Mouse (Mus musculus) gastrocnemius, postnatal 14 days (tissue): ENCODE results near the gene Plcg2. TPM values are rescaled to one million over a fixed set of nuclear protein-coding genes. Genes with fewer than 3 reads are reported as not detected.

Experiments
- DNase-seq: peaks from one replicate; pipeline ENCODE4 v3.0.0; 2021; ENCODE audit warnings: mixed read lengths
- intact Hi-C: fragments of 180-260 bp; cut with DNase I; formaldehyde crosslinking; loops from one replicate; pipeline ENCODE4 v1.15.1; 2025; ENCODE audit warnings: low total_unique reads
- total RNA-seq, 2 experiments: library from RNA; stranded (reverse); gene quantifications; 2 replicates each; pipeline ENCODE4 v1.2.3; 2021

The Plcg2 gene
- total RNA-seq, 2 experiments from 2014 or later, result 0.84 to 1.2 TPM

DNA sequence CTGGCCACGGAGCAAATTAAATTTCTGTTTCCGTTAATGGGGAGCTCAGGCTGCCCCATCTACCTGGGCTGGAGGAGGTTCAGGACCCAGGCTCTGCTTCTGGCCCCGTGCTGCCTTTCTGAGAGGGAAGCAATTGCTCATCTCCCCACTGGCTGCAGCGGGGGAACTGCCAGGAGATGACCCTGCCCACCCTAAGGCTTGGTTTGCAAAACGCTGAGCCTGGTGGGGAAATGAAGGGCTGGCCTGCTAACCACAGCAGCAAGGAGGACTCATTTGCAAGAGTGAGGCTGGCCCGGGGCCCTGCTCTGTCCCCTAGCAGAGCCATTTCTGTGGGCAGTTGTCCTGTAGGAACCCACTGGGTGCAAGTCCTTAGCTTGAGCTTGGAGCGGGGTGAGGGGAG lies 39.7 kb downstream of the Plcg2 start:
- intact Hi-C loops, result no loop called here
- DNase-seq, result no peak

DNA sequence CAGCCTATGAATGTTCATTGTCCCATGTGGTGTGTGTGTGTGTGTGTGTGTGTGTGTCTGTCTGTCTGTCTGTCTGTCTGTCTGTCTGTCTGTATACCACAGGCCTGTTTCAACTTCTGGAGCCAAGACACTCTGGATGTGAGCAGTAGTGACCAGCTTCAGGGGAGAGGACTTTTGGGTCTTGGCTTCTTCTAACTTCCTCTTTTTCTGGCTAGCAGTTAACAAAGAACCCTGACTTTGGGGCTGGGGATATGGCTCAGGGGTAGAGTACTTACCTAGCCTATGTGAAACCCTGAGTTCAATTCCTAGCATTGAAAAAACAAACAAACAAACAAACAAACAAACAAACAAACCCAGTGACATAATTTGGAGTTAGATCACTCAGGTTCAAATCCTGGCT lies 44.9 kb downstream of the Plcg2 start:
- intact Hi-C loops, result no loop called here
- no peak for DNase-seq

DNA sequence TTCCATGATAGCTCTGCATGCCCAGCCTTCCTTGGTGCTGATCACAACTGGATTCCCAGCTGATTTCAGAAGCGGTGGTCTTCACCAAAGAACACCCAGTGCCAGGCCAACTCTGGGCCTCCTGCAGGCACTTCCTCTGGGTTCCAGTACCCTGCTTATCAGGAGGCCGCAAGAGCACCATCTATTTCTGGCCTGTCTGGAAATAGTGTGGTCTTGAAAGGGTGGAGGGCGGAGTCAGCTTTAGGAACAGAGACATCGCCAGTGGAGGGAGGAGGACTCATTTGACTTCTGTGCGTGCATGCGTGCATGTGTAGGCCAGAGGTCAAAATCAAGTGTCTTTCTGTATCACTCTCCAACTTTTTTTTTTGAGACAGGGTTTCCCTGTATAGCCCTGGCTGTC lies 45.7 kb downstream of the Plcg2 start:
- intact Hi-C loops, result no loop called here
- DNase-seq, result no peak

DNA sequence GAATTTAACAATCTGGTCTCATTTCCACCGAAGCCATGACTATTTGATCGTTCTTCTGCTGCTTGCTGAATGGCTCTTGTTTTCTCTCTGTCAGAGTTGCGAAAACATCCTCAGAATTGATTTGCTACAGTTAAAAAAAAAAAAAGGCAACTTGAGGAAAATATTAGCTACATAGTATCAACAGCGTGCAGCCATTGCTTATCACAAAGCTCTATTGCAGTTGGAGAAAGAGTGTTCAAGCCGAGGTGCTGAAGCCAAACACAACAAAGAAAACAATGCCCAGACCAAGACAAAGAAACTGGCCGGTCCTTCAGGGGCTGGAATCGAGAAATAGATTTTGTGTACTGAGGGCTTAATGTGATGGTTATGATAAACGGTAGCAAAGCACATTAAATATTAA lies 47.0 kb downstream of the Plcg2 start:
- intact Hi-C loops, result no loop called here
- no peak for DNase-seq

DNA sequence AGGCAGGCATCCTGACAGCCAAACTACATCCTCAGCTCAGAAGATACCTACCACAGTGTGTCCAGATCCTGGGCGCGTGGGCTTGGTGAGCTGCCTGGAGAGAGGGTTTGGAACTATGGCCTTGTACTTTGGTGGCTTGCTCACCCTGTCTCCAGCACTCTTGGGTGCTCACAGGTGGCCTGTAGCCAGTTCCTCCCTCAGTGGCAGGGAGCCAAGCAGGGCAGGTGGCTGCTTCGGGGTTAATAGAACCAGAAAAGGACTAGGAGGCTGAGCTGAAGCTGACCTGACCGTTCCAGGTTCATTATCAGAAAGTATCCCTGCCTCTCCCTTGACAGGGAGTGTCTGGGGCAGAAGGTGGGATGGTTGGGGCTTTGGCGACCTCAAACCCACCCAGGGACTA lies 48.3 kb downstream of the Plcg2 start:
- intact Hi-C loops, result no loop called here
- no peak for DNase-seq

DNA sequence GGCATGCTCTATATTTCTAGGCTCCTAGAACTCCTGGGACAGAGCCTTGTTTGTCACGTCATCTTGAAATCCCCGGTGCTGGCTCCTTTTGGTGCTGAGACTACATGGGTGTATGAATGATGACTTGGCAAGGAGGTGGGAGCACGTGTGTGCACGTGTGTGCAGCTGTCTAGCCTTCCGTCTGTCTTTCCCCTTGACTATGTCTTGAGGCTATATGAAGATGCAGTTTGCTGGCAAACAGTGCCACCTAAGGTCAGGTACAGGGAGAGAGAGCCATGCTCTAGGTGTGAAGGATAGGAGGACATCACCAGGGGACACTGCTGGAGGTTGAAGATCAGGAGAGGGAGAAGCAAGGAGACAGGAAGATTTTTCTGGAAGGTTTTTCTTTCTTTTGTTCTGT lies 49.9 kb downstream of the Plcg2 start:
- intact Hi-C loops, result no loop called here
- DNase-seq, result no peak

DNA sequence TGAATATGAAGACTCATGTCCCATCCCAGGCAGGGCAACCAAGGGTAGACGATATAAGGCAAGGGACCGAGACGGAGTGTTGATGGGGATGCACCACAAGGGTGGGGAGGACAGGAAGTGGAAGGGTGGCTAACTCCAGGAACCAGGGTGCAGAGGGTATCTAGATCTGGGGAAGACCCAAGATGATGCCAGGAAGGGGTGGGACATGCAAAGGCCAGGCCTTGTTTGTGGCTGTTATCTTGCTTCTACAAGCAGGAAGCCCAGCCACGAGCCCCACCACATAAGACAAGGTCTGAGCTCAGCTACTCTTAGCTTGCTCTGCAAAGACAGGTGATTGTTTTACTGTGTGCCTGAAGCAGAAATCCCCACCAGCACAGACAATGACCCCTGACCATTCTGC lies 50.4 kb downstream of the Plcg2 start:
- intact Hi-C loops, result no loop called here
- DNase-seq, result no peak

DNA sequence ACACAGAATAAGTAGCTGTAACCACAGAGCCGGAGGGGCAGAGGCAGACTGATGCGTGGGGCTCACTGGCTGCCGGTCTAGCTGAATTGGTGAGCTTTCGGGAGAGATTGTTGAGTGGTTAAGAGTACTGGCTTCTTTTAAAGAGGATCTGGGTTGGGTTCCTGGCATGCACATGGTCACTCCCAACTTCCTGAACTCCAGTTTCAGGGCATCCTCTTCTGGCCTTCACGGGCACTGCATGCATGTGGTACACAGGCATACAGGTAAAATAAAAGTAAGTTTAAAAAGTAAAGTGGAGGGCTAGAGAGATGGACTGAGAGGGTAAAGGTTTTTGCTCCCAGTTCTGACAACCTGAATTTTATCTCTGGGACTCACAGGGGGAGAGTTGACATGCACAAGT lies 52.4 kb downstream of the Plcg2 start:
- intact Hi-C loops, result no loop called here
- no peak for DNase-seq

DNA sequence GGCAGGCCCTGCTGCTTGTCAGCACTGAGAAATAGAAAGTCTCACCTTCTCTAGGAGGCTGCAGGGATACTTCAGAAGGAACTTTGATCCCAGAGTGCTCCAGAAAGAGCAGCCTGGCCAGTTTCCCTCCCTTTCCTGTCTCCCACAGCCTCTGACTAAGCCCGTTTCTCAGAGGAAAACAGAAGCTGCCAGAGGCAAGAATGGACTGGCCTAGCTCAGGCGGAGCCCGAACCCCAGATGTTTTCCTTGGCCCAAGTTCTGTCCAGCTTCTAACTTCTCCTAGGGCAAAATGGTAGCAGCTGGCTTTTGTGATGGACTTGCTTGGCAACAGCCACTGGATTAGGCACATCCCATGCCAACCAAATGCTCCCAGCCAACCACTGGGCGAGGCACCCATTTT lies 62.9 kb downstream of the Plcg2 start:
- peak; percentile 11 for DNase-seq
- intact Hi-C loops, result no loop called here

DNA sequence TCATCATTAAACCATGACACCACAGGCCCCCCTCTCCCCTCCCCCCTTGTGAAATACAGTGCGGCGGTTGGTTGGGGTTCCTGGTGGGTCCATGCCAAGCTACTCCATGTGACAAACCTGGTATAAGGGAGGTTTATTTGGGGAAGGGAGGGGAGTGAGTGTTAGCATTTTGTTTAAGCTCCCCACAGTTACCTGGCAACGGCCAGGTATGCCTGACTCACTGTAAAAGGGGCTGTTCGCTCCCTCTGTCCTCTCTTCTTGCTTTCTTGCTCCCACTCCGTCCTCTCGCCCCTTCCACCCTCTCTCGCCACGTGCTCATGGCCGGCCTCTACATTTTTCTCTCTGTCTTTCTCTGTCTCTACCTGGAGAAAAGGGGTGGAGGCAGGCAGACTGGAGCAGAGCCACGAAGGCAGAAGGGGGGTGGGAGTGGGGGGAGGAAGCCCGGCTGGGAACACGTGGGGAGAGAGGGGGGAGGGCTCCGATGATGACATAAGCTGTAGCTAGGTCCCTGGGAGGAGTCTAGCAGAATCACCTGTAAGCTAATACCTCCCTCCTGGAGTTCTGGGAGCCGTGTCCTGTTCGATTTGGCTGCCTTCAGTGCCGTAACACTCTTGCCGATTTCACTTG lies 63.8 kb downstream of the Plcg2 start:
- no peak for DNase-seq
- intact Hi-C loops, result no loop called here

DNA sequence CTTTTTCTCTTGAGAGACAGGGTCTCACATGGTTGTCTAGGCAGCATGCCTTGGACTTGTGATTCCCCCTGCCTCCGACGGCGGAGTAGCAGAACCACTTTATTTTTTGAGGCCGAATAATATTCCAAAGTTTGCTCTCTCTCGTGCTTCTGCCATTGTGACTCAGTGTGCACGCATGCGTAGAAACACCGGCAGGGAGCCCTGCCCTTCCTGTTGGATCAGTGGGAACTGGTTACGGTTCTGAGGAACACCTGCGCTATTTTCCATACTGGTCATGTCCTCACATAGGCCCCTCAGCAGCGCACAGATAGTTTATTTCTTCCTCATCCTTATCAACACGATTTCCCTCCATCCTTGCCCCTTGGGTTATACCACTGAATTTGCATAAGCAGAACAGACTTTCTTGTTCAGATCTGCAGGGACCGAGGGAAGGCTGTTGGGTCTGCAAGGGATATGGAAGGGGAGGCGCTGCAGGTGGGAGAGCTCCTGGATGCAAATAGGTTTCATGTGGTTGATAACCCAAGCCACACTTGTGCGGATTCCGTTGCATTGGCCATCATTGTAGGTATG lies 64.4 kb downstream of the Plcg2 start:
- intact Hi-C loops, result no loop called here
- DNase-seq, result no peak

DNA sequence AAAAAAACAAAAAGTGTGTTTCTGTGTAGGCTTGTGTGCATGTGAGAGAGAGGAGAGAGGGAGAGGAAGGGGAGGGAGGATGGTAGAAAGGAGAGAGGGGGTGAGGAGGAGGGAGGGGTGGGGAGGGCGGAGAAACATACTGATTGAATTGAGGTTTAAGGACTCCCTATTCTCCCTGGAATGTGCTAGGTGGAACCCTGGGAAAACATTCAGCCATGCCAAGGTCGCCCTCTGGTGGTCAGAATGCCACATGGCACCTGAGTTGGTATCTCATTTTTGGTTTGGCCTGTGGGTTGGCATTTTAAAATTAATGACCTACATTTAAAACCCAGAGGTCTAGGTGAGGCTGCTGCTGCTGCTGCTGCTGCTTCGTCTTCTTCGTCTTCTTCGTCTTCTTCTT lies 71.3 kb downstream of the Plcg2 start:
- intact Hi-C loops, result no loop called here
- peak; percentile 48 for DNase-seq

DNA sequence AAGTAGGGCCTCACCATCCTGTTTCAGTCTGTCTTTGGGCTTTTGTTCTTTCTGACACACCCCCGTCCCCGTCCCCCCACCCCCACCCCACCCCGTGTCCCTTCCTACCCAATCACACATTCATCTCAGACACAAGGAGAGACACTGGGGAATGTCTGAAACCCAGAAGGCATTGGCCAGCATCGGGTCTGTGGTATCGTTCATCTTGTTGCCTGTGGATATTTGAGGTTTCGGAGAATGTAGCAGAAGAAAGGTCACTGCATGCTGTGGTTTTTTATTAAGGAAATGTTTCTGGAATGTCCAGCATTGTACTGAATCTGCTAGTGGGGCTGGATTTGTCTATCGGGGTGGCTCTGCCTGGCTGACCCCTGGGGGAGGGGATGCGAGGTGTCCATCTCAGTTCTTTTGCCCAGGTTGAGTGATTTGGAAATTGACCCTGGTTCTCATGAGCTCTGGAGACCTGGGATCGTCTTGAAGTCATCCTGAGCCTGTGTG lies 78.2 kb downstream of the Plcg2 start:
- DNase-seq, result no peak
- intact Hi-C loops, result no loop called here

DNA sequence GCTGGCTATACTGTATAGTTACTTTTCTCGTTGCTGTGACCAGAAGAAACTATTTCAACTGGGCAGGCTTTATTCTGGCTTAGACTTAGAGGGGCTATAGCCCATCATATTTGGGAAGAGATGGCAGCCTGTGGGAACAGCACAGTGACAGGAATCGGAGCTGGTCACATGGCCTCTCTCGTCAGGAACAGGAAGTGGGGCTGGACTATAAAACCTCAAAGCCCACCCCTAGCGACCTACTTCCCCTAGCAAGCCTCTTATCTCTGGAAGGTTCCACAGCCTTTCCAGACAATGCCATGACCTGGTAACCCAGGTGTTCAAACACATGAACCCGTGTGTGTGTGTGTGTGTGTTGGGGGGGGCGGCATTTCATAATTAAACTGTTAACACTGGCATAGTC lies 79.0 kb downstream of the Plcg2 start:
- DNase-seq, result no peak
- intact Hi-C loops, result no loop called here

DNA sequence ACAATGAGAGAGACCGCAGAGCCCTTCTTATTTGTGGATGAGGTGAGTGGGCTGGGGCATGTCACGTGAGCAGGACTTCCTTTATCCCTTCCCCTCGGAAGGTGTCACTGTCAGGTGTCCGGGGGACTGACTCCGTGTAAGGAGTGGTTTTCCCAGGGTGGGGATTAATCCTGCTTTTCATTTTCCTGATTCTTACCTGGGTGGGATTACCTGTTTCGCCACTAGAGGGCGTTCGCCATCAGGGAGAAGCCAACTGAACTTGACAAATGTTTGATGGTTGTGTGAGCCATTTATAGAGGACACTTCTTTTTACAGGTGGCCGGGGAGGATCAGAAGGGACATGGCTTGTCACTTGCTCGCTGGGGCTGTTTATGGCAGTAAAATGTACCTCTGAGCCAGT lies 79.8 kb downstream of the Plcg2 start:
- intact Hi-C loops, result no loop called here
- DNase-seq, result no peak

DNA sequence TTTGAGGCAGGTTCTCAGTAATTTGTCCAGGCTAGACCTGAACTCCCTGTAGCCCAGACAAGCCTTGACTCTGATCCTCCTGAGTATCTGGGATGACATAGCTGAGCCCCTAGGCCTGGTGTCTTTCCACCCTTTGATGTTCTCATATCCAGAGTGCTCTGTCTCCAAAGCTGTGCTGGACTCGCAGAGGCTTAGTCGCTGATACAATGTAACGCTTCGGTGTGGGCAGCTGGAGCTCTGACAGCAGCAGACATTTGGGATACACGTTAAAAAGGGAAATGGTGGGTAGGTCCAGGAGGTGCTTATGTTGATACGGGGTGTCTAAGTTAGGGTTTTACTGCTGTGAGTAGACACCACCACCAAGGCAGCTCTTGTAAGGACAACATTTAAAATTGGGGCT lies 80.8 kb downstream of the Plcg2 start:
- no peak for DNase-seq
- intact Hi-C loops, result no loop called here

DNA sequence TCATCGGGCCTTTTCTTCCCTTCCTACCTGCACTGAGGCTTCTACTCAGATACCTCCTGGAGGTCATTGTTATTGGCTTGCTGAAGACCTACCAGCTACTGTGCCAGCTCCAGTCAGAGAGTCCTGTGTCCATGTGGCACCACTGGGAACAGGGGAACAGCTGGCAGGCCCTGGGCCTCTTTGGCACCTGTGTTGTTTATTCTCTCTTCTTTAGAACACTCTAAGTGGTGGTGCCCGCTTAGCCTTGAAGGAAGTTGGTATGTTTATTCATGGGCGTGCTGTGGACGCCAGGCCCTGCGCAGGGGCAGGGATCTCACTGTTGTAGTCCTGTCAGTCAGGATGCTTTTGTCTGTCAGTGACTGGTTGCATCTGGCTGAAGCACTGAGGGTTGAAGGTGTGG lies 95.8 kb downstream of the Plcg2 start:
- no peak for DNase-seq

DNA sequence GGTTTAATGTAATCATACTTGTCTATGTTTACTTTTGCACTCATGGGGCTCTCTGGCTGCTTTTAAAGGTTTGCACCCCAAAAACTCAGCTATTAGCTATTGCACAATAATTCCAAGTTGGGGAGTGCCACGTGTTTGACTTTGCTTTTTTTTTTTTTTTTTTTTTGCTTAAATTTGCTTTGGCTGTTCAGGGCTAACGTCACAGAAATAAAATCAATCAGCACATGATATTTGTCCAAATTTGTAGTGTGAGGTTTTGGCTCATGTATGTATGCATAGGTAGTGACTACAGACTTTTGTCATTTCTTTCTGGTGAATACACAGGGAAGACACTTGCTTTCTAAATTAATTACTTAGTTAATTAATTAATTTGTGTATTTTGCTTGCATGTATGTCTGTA lies 96.9 kb downstream of the Plcg2 start:
- no peak for DNase-seq
- intact Hi-C loops, result no loop called here

More for the DNA sequence above, 95.8 kb downstream of the Plcg2 start:
- intact Hi-C loops, result no loop called here

DNA sequence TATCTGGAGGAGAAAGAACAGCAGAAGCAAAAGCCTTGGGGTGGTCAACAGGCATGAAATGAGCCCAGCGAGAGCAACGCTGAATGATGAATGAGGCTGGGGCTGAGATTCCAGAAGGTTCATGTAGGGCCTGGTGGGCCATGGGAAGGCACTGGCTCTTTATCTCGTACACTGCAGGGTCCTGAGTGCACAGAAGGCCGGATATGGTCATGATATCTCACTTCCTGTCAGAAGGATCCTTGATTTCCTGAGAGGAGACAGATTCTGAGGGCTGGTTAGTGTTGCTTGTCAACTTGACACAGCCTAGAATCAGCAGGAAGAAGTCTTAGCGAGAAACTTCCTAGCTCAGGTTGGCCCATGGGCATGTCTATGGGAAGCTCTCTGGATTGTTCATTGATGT lies 98.7 kb downstream of the Plcg2 start:
- intact Hi-C loops, result no loop called here
- no peak for DNase-seq

DNA sequence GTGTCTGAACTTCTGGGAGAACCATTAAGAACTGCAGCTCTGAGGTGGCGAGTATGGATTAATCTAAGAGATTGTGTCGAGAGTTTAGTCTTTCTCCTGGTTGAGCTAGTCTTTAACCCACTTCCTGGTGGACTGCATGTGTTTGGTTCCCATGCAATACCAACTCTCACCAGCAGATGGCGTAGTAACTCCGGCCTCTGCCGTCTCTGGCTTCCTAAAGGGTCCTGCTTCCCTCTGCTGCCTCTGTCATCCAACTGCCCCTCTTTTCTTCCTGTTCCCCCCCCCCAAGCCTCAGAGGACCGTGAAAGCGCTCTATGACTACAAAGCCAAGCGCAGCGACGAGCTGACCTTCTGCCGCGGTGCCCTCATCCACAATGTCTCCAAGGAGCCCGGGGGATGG lies 102.7 kb downstream of the Plcg2 start:
- no peak for DNase-seq
- intact Hi-C loops, result no loop called here

DNA sequence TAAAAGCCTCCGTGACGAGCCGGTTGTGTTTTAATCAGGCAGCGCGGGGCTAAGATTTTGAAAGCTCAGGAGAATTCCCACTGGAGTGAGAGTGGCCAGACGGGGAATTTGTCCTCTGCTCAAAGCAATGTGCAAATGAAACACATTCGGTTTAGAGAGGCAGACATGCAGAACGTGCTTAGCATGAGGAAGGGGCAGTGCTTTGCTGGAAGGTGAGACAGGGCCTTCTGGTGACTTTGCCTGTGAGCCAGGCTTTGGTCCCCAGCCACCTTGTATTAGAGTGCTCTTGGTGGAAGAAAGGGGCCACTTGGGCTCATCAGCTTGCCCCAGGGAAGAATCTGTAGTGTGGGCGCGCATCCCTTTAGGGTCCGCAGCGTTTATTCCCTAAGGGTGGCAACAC lies 106.0 kb downstream of the Plcg2 start:
- no peak for DNase-seq
- intact Hi-C loops, result no loop called here

DNA sequence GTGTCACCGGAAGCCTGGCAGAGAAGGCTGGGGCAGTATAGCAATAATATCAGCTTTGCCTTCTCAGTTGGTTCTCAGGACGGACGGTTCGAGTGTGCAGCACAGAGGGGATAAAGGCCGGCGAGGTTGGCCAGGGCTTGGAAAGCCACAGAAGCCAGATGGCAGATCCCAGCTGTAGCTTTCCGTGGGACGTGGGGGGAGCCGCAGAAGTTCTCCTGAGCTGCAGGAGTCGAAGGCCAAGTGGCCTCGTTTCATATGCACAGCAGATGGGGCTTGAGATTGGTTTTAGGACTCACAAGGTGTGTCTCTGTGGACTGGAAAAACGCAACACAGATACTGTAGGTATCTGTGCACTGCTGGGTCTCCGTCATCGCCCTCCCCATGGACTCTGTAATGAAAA lies 106.6 kb downstream of the Plcg2 start:
- intact Hi-C loops, result no loop called here
- DNase-seq, result no peak
